Mouse (Mus musculus) kidney, embryonic 14.5 days (tissue): ENCODE results near the gene Tex19.2. TPM values are rescaled to one million over a fixed set of nuclear protein-coding genes. Genes with fewer than 3 reads are reported as not detected.
"Not testable (repeated sequence)": the region's sequence is repeated elsewhere in the genome, so short reads cannot be mapped to it uniquely, and the experiment has no call there.

ENCODE experiments used
- ATAC-seq: fragments of 200-750 bp; cut with Nextera tagmentation; 2 replicates; pipeline ENCODE4 v1.8.0; 2017; ENCODE audit warnings: moderate number of reproducible peaks, mild to moderate bottlenecking, moderate TSS enrichment, moderate library complexity; ENCODE audit not compliant: low FRiP score, low TSS enrichment
- H3K27ac ChIP-seq: fragments of 300-500 bp; sonication (generic); 2 replicates; pipeline ENCODE4 v1.5.1; 2014; ENCODE audit warnings: low read depth, mild to moderate bottlenecking, low read length, moderate library complexity, mixed read lengths
- H3K27me3 ChIP-seq: fragments of 300-500 bp; sonication (generic); 2 replicates; pipeline ENCODE4 v1.6.1; 2014; ENCODE audit warnings: mild to moderate bottlenecking, low read length; ENCODE audit not compliant: control insufficient read depth, insufficient read depth
- H3K36me3 ChIP-seq: fragments of 300-500 bp; sonication (generic); 2 replicates; pipeline ENCODE4 v1.6.1; 2014; ENCODE audit warnings: low read length, mixed read lengths; ENCODE audit not compliant: control insufficient read depth, insufficient read depth
- H3K4me1 ChIP-seq: fragments of 300-500 bp; sonication (generic); 2 replicates; pipeline ENCODE4 v1.6.1; 2014; ENCODE audit warnings: low read length, mixed read lengths; ENCODE audit not compliant: control insufficient read depth, insufficient read depth
- H3K4me2 ChIP-seq: fragments of 300-500 bp; sonication (generic); replicated peaks from 2 replicates; pipeline ENCODE4 v1.6.1; 2014; ENCODE audit warnings: low read depth, mild to moderate bottlenecking, low read length
- H3K4me3 ChIP-seq: fragments of 300-500 bp; sonication (generic); 2 replicates; pipeline ENCODE4 v1.5.1; 2014; ENCODE audit warnings: mild to moderate bottlenecking, low read length
- H3K9ac ChIP-seq: fragments of 300-500 bp; sonication (generic); 2 replicates; pipeline ENCODE4 v1.6.1; 2014; ENCODE audit warnings: low read depth, mild to moderate bottlenecking, low read length, moderate library complexity
- H3K9me3 ChIP-seq: fragments of 300-500 bp; sonication (generic); 2 replicates; pipeline ENCODE4 v1.6.1; 2016; ENCODE audit warnings: low read length; ENCODE audit not compliant: control insufficient read depth
- WGBS: fragments of 180-500 bp; shearing (Covaris S2); extraction: QIAGEN DNeasy Blood & Tissue Kit; methylation state at CpG from one replicate; pipeline ENCODE4 v1.1.7; 2014; 5-methylcytosine and 5-hydroxymethylcytosine counted together
- polyA plus RNA-seq: library from polyadenylated mRNA; unstranded; fragments of >200 nt; fragmentation: Nextera tagmentation; extraction: Ambion mirVana; gene quantifications from 2 replicates; pipeline ENCODE4 v1.2.1, GENCODE M21; 2014

Gene Tex19.2
- polyA plus RNA-seq, 1 experiment from 2014 or later = not detected

GRCm38 (mm10) chr11:121082857-121083500 lies 35.5 kb downstream of the Tex19.2 start:
- Histone ChIP-seq H3K27ac (no peak overlapping the region), H3K4me2 (no peak overlapping the region), H3K4me3 (no peak overlapping the region), H3K9ac (no peak overlapping the region), H3K4me1 (no peaks in the 10 kb centered on the region), H3K9me3 (no peaks in the 10 kb centered on the region), H3K27me3 (no peaks in the 10 kb centered on the region), H3K36me3 (no peaks in the 10 kb centered on the region)
- WGBS = 47% methylated on average over 6 of the region's 6 CpGs
- no peak for ATAC-seq

- 91% methylated on average over 3 of the region's 3 CpGs for WGBS
- H3K27ac ChIP-seq = no peak overlapping the region
Observed at GRCm38 (mm10) chr11:121082250-121082649, 36.2 kb downstream of the Tex19.2 start.

GRCm38 (mm10) chr11:121081120-121081519 lies 37.4 kb downstream of the Tex19.2 start, which contains the start of gene Sectm1a:
Gene Sectm1a (minus strand): TSS chr11:121081220.
- Histone ChIP-seq H3K9me3 (no peaks in the 10 kb centered on the region), H3K4me2 (no peak within 1 kb of the TSS), H3K9ac (no peak within 1 kb of the TSS), H3K27ac (no peak within 1 kb of the TSS), H3K27me3 (no peaks in the 10 kb centered on the region), H3K4me1 (no peaks in the 10 kb centered on the region), H3K4me3 (no peak within 1 kb of the TSS), H3K36me3 (no peaks in the 10 kb centered on the region)
- 63% methylated on average over 3 of the region's 3 CpGs for WGBS
- ATAC-seq = no peak

More at GRCm38 (mm10) chr11:121082250-121082649, 36.2 kb downstream of the Tex19.2 start:
- Histone ChIP-seq H3K27me3 (no peaks in the 10 kb centered on the region), H3K36me3 (no peaks in the 10 kb centered on the region), H3K9me3 (no peaks in the 10 kb centered on the region), H3K4me3 (no peak overlapping the region), H3K9ac (no peak overlapping the region), H3K4me2 (no peak overlapping the region), H3K4me1 (no peaks in the 10 kb centered on the region)
- ATAC-seq = no peak

- H3K27me3 ChIP-seq = no peaks in the 10 kb centered on the region
- WGBS = 94% methylated on average over 8 of the region's 8 CpGs
- no peak overlapping the region for H3K9ac ChIP-seq
- no peak overlapping the region for H3K4me2 ChIP-seq
- no peaks in the 10 kb centered on the region for H3K36me3 ChIP-seq
- H3K4me1 ChIP-seq = no peaks in the 10 kb centered on the region
- no peak for ATAC-seq
- H3K27ac ChIP-seq = no peak overlapping the region
- no peak overlapping the region for H3K4me3 ChIP-seq
- no peaks in the 10 kb centered on the region for H3K9me3 ChIP-seq
Observed at GRCm38 (mm10) chr11:121080330-121080729, 38.1 kb downstream of the Tex19.2 start.

GRCm38 (mm10) chr11:121075655-121076054 lies 42.8 kb downstream of the Tex19.2 start:
- Histone ChIP-seq H3K27me3 (no peaks in the 10 kb centered on the region), H3K27ac (no peak overlapping the region), H3K9ac (no peak overlapping the region), H3K4me3 (no peak overlapping the region), H3K4me1 (no peaks in the 10 kb centered on the region), H3K36me3 (no peaks in the 10 kb centered on the region), H3K4me2 (no peak overlapping the region), H3K9me3 (no peaks in the 10 kb centered on the region)
- no peak for ATAC-seq
- 70% methylated on average over 5 of the region's 5 CpGs for WGBS

GRCm38 (mm10) chr11:121069662-121070061 lies 48.8 kb downstream of the Tex19.2 start:
- ATAC-seq, H3K4me1 ChIP-seq, H3K4me3 ChIP-seq, H3K27ac ChIP-seq, H3K36me3 ChIP-seq, H3K9ac ChIP-seq, H3K4me2 ChIP-seq, H3K9me3 ChIP-seq, H3K27me3 ChIP-seq: not testable (repeated sequence)
- WGBS = 88% methylated on average over 11 of the region's 16 CpGs

GRCm38 (mm10) chr11:121067895-121068294 lies 50.6 kb downstream of the Tex19.2 start:
- H3K27ac ChIP-seq = no peak overlapping the region
- H3K4me2 ChIP-seq = no peak overlapping the region
- no peaks in the 10 kb centered on the region for H3K27me3 ChIP-seq
- no peak overlapping the region for H3K9ac ChIP-seq
- H3K36me3 ChIP-seq = no peaks in the 10 kb centered on the region
- no peak for ATAC-seq
- H3K4me1 ChIP-seq = 0 out of 2 replicates have a peak, but pooled peaks cover 3% of the 10 kb centered on the region
- H3K4me3 ChIP-seq = no peak overlapping the region
- 86% methylated on average over 2 of the region's 2 CpGs for WGBS
- no peaks in the 10 kb centered on the region for H3K9me3 ChIP-seq

Other genes starting within 250 kb of the Tex19.2 start
- 5.0 and 9.2 TPM in 2 replicates for gene Ccdc57, start 185.8 kb downstream of the Tex19.2 start, polyA plus RNA-seq
- 21.8 and 21.9 TPM in 2 replicates for gene Slc16a3, start 170.2 kb downstream of the Tex19.2 start, polyA plus RNA-seq
- 49.8 and 78.9 TPM in 2 replicates for gene Csnk1d, start 127.3 kb downstream of the Tex19.2 start, polyA plus RNA-seq
- not detected in 2 replicates for gene Cd7, start 79.3 kb downstream of the Tex19.2 start, polyA plus RNA-seq
- not detected in 2 replicates for gene Sectm1b, start 55.1 kb downstream of the Tex19.2 start, polyA plus RNA-seq
- 0.22 and 0.26 TPM in 2 replicates for gene Sectm1a, start 37.5 kb downstream of the Tex19.2 start, polyA plus RNA-seq
- gene Tex19.1, start 27.5 kb upstream of the Tex19.2 start, polyA plus RNA-seq = not detected in 2 replicates
- gene Uts2r, start 41.6 kb upstream of the Tex19.2 start, polyA plus RNA-seq = not detected in 2 replicates
- 10.1 and 10.3 TPM in 2 replicates for gene Hexdc, start 85.8 kb upstream of the Tex19.2 start, polyA plus RNA-seq
- 28.5 and 31.3 TPM in 2 replicates for gene Ogfod3, start 86.0 kb upstream of the Tex19.2 start, polyA plus RNA-seq
- 24.5 and 33.0 TPM in 2 replicates for gene Cybc1, start 110.6 kb upstream of the Tex19.2 start, polyA plus RNA-seq
- gene Narf, start 118.6 kb upstream of the Tex19.2 start, polyA plus RNA-seq = 27.5 and 53.1 TPM in 2 replicates
- gene Foxk2, start 141.3 kb upstream of the Tex19.2 start, polyA plus RNA-seq = 10.5 and 10.8 TPM in 2 replicates
- 84.5 and 101 TPM in 2 replicates for gene Wdr45b, start 235.8 kb upstream of the Tex19.2 start, polyA plus RNA-seq